Mouse (Mus musculus) neural tube, embryonic 11.5 days (tissue): Measurements from ENCODE around the gene Lax1. TPM values are rescaled to one million over a fixed set of nuclear protein-coding genes. Genes with fewer than 3 reads are reported as not detected.

ENCODE experiments used
- ATAC-seq: fragments of 200-750 bp; cut with Nextera tagmentation; 2 replicates; pipeline ENCODE4 v1.8.0; 2017; ENCODE audit warnings: moderate number of reproducible peaks, mild to moderate bottlenecking, moderate TSS enrichment, moderate library complexity; ENCODE audit not compliant: insufficient read depth, low FRiP score, low TSS enrichment
- DNase-seq: peaks from one replicate; pipeline ENCODE4 v3.0.0-alpha.2; 2015; ENCODE audit warnings: low spot score
- H3K27ac ChIP-seq: fragments of 300-500 bp; sonication (generic); 2 replicates; pipeline ENCODE4 v1.5.1; 2014; ENCODE audit warnings: low read depth, mild to moderate bottlenecking, low read length
- H3K27me3 ChIP-seq: fragments of 300-500 bp; sonication (generic); 2 replicates; pipeline ENCODE4 v1.6.1; 2014; ENCODE audit warnings: mild to moderate bottlenecking, low read length, mixed read lengths; ENCODE audit not compliant: control insufficient read depth, insufficient read depth
- H3K36me3 ChIP-seq: fragments of 300-500 bp; sonication (generic); 2 replicates; pipeline ENCODE4 v1.6.1; 2014; ENCODE audit warnings: mild to moderate bottlenecking, low read length, moderate library complexity, mixed read lengths; ENCODE audit not compliant: control insufficient read depth, insufficient read depth
- H3K4me1 ChIP-seq: fragments of 300-500 bp; sonication (generic); 2 replicates; pipeline ENCODE4 v1.6.1; 2014; ENCODE audit warnings: low read length, mixed read lengths; ENCODE audit not compliant: control insufficient read depth, insufficient read depth
- H3K4me2 ChIP-seq: fragments of 300-500 bp; sonication (generic); 2 replicates; pipeline ENCODE4 v1.6.1; 2014; ENCODE audit warnings: low read depth, mild to moderate bottlenecking, moderate library complexity
- H3K4me3 ChIP-seq: fragments of 300-500 bp; sonication (generic); 2 replicates; pipeline ENCODE4 v1.5.1; 2014; ENCODE audit warnings: low read depth, low read length
- H3K9ac ChIP-seq: fragments of 300-500 bp; sonication (generic); 2 replicates; pipeline ENCODE4 v1.6.1; 2014; ENCODE audit warnings: mild to moderate bottlenecking, low read length
- H3K9me3 ChIP-seq: fragments of 300-500 bp; sonication (generic); 2 replicates; pipeline ENCODE4 v1.6.1; 2016; ENCODE audit warnings: low read length; ENCODE audit not compliant: control insufficient read depth
- WGBS: fragments of 180-500 bp; shearing (Covaris S2); extraction: QIAGEN DNeasy Blood & Tissue Kit; methylation state at CpG from one replicate; pipeline ENCODE4 v1.1.7; 2014; 5-methylcytosine and 5-hydroxymethylcytosine counted together
- polyA plus RNA-seq: library from polyadenylated mRNA; unstranded; fragments of >200 nt; fragmentation: Nextera tagmentation; extraction: Ambion mirVana; gene quantifications from 2 replicates; pipeline ENCODE4 v1.2.1, GENCODE M21; 2014

The Lax1 gene
- 0.29 and 0.41 TPM in 2 replicates for polyA plus RNA-seq

DNA sequence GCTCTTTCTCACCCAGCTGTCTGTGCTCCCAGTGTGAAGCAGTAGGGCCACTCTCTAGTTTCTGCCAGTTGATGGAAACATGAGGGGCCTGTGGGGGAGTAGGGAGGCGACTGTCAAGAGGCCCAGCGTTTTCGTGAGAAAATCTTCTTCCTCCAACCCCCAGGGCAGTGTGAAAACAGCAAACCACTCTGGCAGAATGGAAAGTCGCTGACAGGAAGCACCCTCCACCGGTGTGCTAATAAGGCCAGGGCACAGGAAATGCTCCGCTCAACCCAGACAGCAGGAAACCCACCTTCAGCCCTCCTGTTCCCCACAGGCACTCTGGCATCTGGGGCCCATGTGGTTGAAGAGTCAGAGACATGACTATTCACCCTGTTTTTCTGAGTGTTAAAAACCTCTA, at the start of gene Lax1:
Gene Lax1 (minus strand): TSS at position 212 of the 400 bp plus-strand sequence.
- no peaks in the 10 kb centered on the region for H3K4me1 ChIP-seq
- 53% methylated on average over 6 of the region's 6 CpGs for WGBS
- no peaks in the 10 kb centered on the region for H3K9me3 ChIP-seq
- H3K4me3 ChIP-seq = no peak within 1 kb of the TSS
- H3K27me3 ChIP-seq = no peaks in the 10 kb centered on the region
- DNase-seq (no peak), ATAC-seq (no peak)
- H3K27ac ChIP-seq = no peak within 1 kb of the TSS
- no peak within 1 kb of the TSS for H3K4me2 ChIP-seq
- no peaks in the 10 kb centered on the region for H3K36me3 ChIP-seq
- H3K9ac ChIP-seq = no peak within 1 kb of the TSS

DNA sequence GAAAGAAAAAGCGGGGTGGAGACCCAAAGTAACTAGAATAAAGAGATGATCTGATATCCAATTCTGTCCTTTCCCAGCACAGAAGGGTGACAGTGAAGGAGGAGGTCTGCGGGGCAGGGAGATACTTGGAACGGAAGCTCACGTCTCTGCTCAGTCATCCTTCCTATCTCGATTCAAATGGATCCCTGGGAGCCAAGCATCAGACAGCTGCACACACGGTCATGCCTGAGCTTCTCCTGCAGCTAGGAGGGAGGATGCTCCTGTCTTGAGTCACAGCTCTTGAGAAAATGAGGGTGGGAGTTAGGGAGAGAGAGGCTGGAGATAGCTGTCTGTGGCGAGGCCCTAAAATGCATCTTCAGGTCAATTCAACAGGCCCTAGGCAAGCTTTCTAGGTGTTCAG, 46.8 kb upstream of the Lax1 start:
- H3K36me3 ChIP-seq = no peaks in the 10 kb centered on the region
- no peak overlapping the region for H3K4me2 ChIP-seq
- H3K4me3 ChIP-seq = no peak overlapping the region
- no peaks in the 10 kb centered on the region for H3K27me3 ChIP-seq
- 76% methylated on average over 7 of the region's 7 CpGs for WGBS
- no peaks in the 10 kb centered on the region for H3K9me3 ChIP-seq
- DNase-seq (no peak), ATAC-seq (no peak)
- no peak overlapping the region for H3K9ac ChIP-seq
- H3K27ac ChIP-seq = no peak overlapping the region
- H3K4me1 ChIP-seq = peaks cover 3% of the 10 kb centered on the region; the same call in 1 of the 2 replicates

DNA sequence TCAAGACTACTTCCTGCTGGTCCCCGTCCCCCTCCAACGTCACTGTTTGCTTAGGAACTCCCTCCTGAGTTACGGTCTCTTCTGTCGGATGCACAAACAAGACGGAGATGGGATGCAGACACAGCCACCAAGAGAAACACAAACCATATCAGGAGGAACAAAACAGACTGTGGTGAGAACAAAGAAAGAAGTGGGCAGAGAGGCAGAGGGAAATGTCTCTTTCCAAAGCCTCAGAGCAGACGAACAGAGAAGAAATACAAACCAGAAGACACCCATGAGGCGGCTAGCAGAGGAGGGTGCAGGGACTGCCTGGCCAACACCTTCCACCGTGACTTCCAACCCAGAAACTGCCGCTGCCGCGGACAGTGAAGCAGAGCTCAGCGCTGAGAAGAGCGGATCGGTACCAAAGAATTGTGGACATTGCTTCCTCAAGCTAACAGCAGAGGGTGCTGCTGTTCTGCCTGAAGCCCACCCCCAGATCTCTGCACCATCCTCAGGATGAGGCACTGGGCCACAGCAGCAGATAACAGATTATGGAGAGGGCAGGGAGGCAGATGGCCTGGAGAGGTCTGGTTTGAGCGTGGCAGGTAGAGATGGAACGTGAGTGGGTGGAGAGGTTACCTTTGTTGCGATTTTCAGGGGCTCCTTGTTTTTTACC, 46.2 kb upstream of the Lax1 start:
- WGBS = 15% methylated on average over 17 of the region's 17 CpGs
- ATAC-seq = peak; percentile 81

DNA sequence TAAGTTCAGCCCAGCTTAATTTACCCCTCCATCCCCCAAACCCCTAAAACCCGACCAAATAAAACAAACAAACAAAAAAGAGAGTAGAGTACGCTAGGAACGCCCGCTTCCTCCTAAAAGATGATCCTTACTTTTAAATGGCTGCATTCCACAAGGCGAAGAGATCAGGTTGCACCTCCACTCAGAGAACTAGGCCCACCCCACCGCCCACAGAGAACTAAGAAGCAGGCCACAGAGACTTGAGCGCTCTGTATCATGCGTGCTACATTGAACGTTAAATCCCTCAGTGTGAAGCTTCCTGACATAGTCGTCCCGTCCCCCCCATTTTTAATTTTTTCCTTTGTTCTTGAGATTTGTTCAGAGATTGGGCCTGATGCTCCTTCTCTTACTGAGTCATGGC, 42.9 kb upstream of the Lax1 start:
- no peak overlapping the region for H3K27ac ChIP-seq
- no peak overlapping the region for H3K4me3 ChIP-seq
- no peaks in the 10 kb centered on the region for H3K27me3 ChIP-seq
- H3K9me3 ChIP-seq = no peaks in the 10 kb centered on the region
- ATAC-seq (no peak), DNase-seq (no peak)
- peaks cover 3% of the 10 kb centered on the region; the same call in 1 of the 2 replicates for H3K4me1 ChIP-seq
- H3K4me2 ChIP-seq = no peak overlapping the region
- H3K9ac ChIP-seq = no peak overlapping the region
- no peaks in the 10 kb centered on the region; the same call in 1 of the 2 replicates for H3K36me3 ChIP-seq
- 48% methylated on average over 11 of the region's 11 CpGs for WGBS

More for the DNA sequence above, 46.2 kb upstream of the Lax1 start:
- H3K9ac ChIP-seq = peak overlapping the region; percentile 82
- no peaks in the 10 kb centered on the region for H3K36me3 ChIP-seq
- H3K27me3 ChIP-seq = no peaks in the 10 kb centered on the region
- H3K4me3 ChIP-seq = peak overlapping the region; percentile 34
- peak; percentile 78 for DNase-seq
- H3K4me1 ChIP-seq = peaks cover 3% of the 10 kb centered on the region; the same call in 1 of the 2 replicates
- no peaks in the 10 kb centered on the region for H3K9me3 ChIP-seq
- no peak overlapping the region for H3K27ac ChIP-seq
- H3K4me2 ChIP-seq = peak overlapping the region; percentile 49

DNA sequence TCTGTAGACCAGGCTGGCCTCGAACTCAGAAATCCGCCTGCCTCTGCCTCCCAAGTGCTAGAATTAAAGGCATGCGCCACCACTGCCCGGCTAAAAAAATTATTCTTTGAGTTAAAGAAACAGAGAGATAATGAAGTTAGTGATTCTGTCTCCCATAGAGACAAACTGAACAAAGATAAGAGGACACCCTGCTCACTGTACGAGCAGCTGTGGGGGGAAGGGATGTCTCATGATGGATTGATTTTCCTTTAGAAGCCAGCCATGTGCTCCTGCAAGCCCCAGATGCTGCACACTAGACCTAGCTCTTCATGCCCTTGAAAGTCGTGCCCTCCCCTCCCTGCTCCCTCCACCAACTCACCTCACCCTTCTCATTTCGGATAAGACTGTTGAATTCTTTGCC, 38.4 kb upstream of the Lax1 start:
- ATAC-seq (no peak), DNase-seq (no peak)
- Histone ChIP-seq H3K4me1 (no peaks in the 10 kb centered on the region), H3K4me3 (no peak overlapping the region), H3K9me3 (no peaks in the 10 kb centered on the region), H3K36me3 (no peaks in the 10 kb centered on the region; the same call in 1 of the 2 replicates), H3K27me3 (no peaks in the 10 kb centered on the region), H3K9ac (no peak overlapping the region), H3K4me2 (no peak overlapping the region), H3K27ac (no peak overlapping the region)
- WGBS = 86% methylated on average over 7 of the region's 7 CpGs

DNA sequence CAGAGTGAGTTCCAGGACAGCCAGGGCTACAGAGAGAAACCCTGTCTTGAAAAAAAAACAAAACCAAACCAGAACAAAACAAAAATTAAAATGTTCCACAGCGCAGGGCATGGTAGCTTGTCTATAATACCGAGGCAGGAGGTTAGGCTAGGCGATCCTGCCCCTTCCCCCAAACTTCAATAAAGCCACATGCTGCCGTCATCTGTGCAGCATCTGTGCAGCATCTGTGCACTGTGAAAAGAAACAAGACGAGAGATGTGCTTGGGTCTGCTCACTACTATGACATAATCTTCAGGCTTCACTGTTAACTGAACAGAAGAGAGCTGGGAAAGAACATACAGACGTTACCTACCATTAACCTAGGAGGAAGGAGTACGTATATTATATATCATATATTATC, 30.4 kb upstream of the Lax1 start:
- Histone ChIP-seq H3K9ac (no peak overlapping the region), H3K27ac (no peak overlapping the region), H3K4me3 (no peak overlapping the region), H3K4me1 (no peaks in the 10 kb centered on the region), H3K36me3 (no peaks in the 10 kb centered on the region), H3K9me3 (no peaks in the 10 kb centered on the region), H3K4me2 (no peak overlapping the region), H3K27me3 (no peaks in the 10 kb centered on the region)
- DNase-seq = no peak
- whole genome bisulfite sequencing = 62% methylated on average over 7 of the region's 7 CpGs
- ATAC-seq = no peak

DNA sequence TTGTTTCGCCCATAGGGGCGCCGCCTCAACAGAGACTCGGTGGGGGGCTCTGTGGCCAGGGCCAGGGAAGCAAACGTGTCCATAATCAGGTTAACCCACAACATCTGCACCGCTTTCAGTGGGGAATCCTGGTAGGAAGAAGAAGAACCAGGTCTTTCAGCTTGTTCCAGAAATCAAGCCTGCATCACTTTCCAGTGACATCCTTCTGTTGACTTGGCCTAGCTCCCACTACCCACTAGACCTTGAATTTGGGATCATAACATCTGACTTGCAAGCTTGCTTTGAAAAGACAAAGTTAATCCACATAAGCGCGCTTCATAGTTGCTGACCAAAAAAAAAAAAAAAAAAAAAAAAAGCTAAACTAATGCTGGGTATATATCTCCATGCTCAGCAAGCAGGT, 28.9 kb upstream of the Lax1 start:
- Histone ChIP-seq H3K9ac (no peak overlapping the region), H3K9me3 (no peaks in the 10 kb centered on the region), H3K4me2 (no peak overlapping the region), H3K36me3 (no peaks in the 10 kb centered on the region), H3K4me1 (no peaks in the 10 kb centered on the region), H3K4me3 (no peak overlapping the region), H3K27ac (no peak overlapping the region), H3K27me3 (no peaks in the 10 kb centered on the region)
- WGBS = 80% methylated on average over 8 of the region's 8 CpGs
- ATAC-seq (no peak), DNase-seq (no peak)

DNA sequence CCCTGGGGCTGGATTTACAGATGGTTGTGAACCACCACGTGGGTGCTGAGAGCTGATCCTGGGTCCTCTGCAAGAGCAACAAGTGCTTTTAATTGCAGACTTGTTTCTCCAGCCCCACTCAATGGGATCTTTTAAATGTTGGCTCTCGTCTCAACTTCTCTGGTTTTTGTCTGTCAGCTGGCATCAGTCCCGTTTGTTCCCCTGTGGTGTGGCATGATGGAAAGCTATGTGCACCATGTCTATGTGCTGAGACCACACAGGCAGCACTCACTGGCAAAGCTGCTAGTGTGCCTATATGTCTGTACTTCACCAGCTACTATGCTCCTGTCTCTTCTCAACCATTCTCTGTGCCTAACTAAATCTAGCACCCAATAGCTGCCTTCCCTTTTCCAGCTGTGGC, 28.4 kb upstream of the Lax1 start:
- H3K27ac ChIP-seq = no peak overlapping the region
- no peaks in the 10 kb centered on the region for H3K4me1 ChIP-seq
- H3K9me3 ChIP-seq = no peaks in the 10 kb centered on the region
- H3K36me3 ChIP-seq = no peaks in the 10 kb centered on the region
- ATAC-seq (no peak), DNase-seq (no peak)
- H3K4me3 ChIP-seq = no peak overlapping the region
- 90% methylated on average over 3 of the region's 3 CpGs for WGBS
- no peak overlapping the region for H3K9ac ChIP-seq
- no peaks in the 10 kb centered on the region for H3K27me3 ChIP-seq
- no peak overlapping the region for H3K4me2 ChIP-seq

DNA sequence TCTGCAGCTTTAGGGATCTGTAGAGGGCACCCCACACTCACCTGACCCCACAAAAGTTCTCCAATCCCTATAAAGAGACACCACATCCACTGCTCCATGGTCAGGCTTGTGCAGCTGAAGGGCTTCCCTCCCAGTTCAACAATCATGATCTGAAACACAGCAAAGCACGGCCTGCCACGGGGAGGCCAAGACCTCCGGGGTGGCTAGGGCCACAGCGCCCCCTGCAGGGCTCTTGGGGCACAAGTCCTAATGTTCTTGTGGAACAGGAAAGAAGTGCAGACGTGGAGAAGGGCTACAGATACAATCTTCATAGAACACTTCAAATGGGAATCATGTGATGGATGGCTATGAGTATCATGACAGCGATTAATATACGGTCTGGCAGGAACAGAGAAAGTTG, 26.6 kb upstream of the Lax1 start:
- H3K27ac ChIP-seq = no peak overlapping the region
- no peak overlapping the region for H3K9ac ChIP-seq
- no peak overlapping the region for H3K4me2 ChIP-seq
- no peaks in the 10 kb centered on the region for H3K27me3 ChIP-seq
- no peak for DNase-seq
- H3K4me3 ChIP-seq = no peak overlapping the region
- no peaks in the 10 kb centered on the region for H3K36me3 ChIP-seq
- H3K9me3 ChIP-seq = no peaks in the 10 kb centered on the region
- no peak for ATAC-seq
- 24% methylated on average over 7 of the region's 7 CpGs for WGBS
- no peaks in the 10 kb centered on the region for H3K4me1 ChIP-seq
